Mouse (Mus musculus): ENCODE measurements around the gene Mrpl55. TPM values are rescaled to one million over a fixed set of nuclear protein-coding genes. Genes with fewer than 3 reads are reported as not detected.

The Mrpl55 gene
- total and polyA plus RNA-seq, 3 experiments = 68.5 to 75.5 TPM; not detected in 1

DNA sequence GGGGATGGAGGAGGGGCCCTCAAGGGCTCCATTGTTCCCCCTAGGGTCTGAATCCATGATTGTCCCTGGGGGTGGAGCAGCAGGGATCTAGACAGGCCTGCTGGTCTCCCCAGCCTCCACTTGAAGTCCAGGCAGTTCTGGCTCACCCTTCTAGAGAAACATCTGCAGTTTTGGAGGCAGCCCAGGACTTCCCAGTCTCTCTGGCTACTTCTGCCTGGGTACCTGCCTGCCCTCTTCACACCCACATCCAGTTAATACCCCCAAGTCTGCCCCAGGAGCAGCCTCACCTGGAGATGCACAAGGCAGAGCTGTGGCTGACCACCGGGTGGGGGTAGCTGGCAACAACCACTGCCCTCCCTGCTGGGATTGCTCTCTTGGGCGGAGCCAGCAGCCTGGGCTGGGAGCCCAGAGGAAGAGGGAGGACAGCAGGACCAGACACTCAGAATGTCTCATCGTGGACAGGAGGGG lies 19.4 kb upstream of the Mrpl55 start, which contains the start of gene Gjc2:
Gene Gjc2, minus strand, starts transcription at position 350 of the 468 bp plus-strand sequence.
- peaks cover 3 to 8% of the 10 kb centered on the region in 2 experiments; a peak in 3 of 4 replicates for H3K4me1 ChIP-seq (ENCODE audit: control insufficient read depth in 1 of 2, insufficient read depth in 2 of 2, low read length in 2 of 2)
- H3K9ac ChIP-seq (ENCODE audit: control insufficient read depth, low read depth, low read length, poor library complexity, severe bottlenecking) = no peak within 1 kb of the TSS
- no peak within 1 kb of the TSS for H3K27ac ChIP-seq (ENCODE audit: control insufficient read depth, low read depth, low read length)

DNA sequence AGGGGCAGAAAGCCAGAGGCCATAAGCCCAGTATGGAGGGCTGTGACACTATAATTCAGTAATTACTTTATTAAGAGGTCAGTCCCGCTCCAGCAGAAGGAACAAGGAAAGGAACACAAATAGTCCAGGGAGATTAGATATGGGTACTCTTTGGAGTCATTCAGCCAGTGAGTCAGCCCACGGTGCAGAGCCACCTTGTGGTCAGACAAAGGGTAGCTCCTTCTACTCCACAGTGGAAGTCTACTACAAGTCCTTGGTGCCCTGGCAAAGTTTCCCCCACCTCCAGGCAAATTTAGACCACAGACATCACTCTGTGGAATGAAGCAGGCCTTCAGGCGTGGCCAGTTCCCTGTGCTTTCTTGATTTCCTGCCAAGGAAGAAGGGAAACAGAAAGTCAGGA lies 18.5 kb upstream of the Mrpl55 start:
- H3K4me3 ChIP-seq (ENCODE audit: control insufficient read depth in 1 of 2, insufficient read depth in 1 of 2, low read depth in 2 of 2, low read length in 2 of 2) = no peak overlapping the region

More for the DNA sequence above, 19.4 kb upstream of the Mrpl55 start, which contains the start of gene Gjc2:
- Histone ChIP-seq H3K36me3 (ENCODE audit: control insufficient read depth in 1 of 2, insufficient read depth in 2 of 2, low read length in 2 of 2) (peaks cover 3 to 5% of the 10 kb centered on the region in 2 experiments; a peak in 3 of 4 replicates), H3K9me3 (replicated peaks; ENCODE audit: insufficient read depth, low read length) (no peaks in the 10 kb centered on the region), H3K79me2 (ENCODE audit: control insufficient read depth, insufficient read depth, low read length, poor library complexity) (no peaks in the 10 kb centered on the region), H3K4me3 (ENCODE audit: control insufficient read depth in 1 of 2, insufficient read depth in 1 of 2, low read depth in 2 of 2, low read length in 2 of 2) (no peak within 1 kb of the TSS), H3K27me3 (ENCODE audit: control insufficient read depth in 1 of 2, insufficient read depth in 2 of 2, low read length in 2 of 2) (no peaks in the 10 kb centered on the region)
- TF ChIP-seq POLR2A (IDR thresholded peaks at IDR 0.05; ENCODE audit: control insufficient read depth in 1 of 2, insufficient read depth in 1 of 2, low read depth in 1 of 2, low read length in 2 of 2, poor library complexity in 1 of 2) (0 out of 4 replicates have a peak, but pooled peaks of 1 of the 2 experiments have one; percentile 6), ETS1 (IDR thresholded peaks at IDR 0.05; ENCODE audit: low read depth, low read length) (no peak)
- DNase-seq (ENCODE audit: low read depth, low spot score) = no peak

DNA sequence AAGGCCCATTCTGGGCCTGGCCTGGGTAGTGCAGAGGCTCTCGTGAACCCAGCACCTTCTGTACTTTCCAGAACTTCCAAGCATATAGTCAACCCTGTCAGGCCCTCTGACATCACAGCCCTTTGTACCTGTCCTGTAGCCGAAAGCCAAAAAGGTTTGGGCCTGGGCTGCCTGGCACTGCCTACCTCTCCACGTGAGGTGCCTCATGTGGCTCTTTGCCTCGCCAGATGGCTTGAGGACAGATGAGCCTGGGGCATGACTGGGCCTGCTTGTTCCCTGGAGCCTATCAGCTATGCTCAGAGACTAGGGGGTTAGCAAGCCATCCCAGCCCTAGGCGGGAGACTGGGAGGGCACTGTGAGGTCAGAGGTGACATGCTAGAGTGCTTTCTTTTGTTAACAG lies 16.8 kb upstream of the Mrpl55 start:
- Histone ChIP-seq H3K27me3 (ENCODE audit: control insufficient read depth in 1 of 2, insufficient read depth in 2 of 2, low read length in 2 of 2) (no peaks in the 10 kb centered on the region), H3K4me3 (ENCODE audit: control insufficient read depth in 1 of 2, insufficient read depth in 1 of 2, low read depth in 2 of 2, low read length in 2 of 2) (no peak overlapping the region), H3K36me3 (ENCODE audit: control insufficient read depth in 1 of 2, insufficient read depth in 2 of 2, low read length in 2 of 2) (peaks cover 3 to 8% of the 10 kb centered on the region in 2 experiments; a peak in 3 of 4 replicates), H3K27ac (ENCODE audit: control insufficient read depth, low read depth, low read length) (no peak overlapping the region), H3K4me1 (ENCODE audit: control insufficient read depth in 1 of 2, insufficient read depth in 2 of 2, low read length in 2 of 2) (peaks cover 3 to 15% of the 10 kb centered on the region in 2 experiments; a peak in 3 of 4 replicates), H3K9me3 (replicated peaks; ENCODE audit: insufficient read depth, low read length) (no peaks in the 10 kb centered on the region), H3K79me2 (ENCODE audit: control insufficient read depth, insufficient read depth, low read length, poor library complexity) (peaks cover 14% of the 10 kb centered on the region), H3K9ac (ENCODE audit: control insufficient read depth, low read depth, low read length, poor library complexity, severe bottlenecking) (no peak overlapping the region)
- DNase-seq (ENCODE audit: low read depth, low spot score) = no peak
- TF ChIP-seq RAD21 (IDR thresholded peaks at IDR 0.05; ENCODE audit: low read depth, low read length) (no peak), CHD1 (IDR thresholded peaks at IDR 0.05; ENCODE audit: low read depth, low read length) (no peak), USF2 (IDR thresholded peaks at IDR 0.05; ENCODE audit: borderline replicate concordance in 1 of 2, insufficient read depth in 1 of 2, low read depth in 1 of 2, low read length in 2 of 2) (no peak), TCF12 (IDR thresholded peaks at IDR 0.05; ENCODE audit: low read depth, low read length) (no peak), ETS1 (IDR thresholded peaks at IDR 0.05; ENCODE audit: low read depth, low read length) (no peak), ELF1 (IDR thresholded peaks at IDR 0.05; ENCODE audit: low read depth, low read length) (no peak), POLR2A (IDR thresholded peaks at IDR 0.05; ENCODE audit: control insufficient read depth in 1 of 2, insufficient read depth in 1 of 2, low read depth in 1 of 2, low read length in 2 of 2, poor library complexity in 1 of 2) (no peak)

More for the DNA sequence above, 18.5 kb upstream of the Mrpl55 start:
- Histone ChIP-seq H3K9me3 (replicated peaks; ENCODE audit: insufficient read depth, low read length) (no peaks in the 10 kb centered on the region), H3K9ac (ENCODE audit: control insufficient read depth, low read depth, low read length, poor library complexity, severe bottlenecking) (no peak overlapping the region), H3K27ac (ENCODE audit: control insufficient read depth, low read depth, low read length) (no peak overlapping the region), H3K4me1 (ENCODE audit: control insufficient read depth in 1 of 2, insufficient read depth in 2 of 2, low read length in 2 of 2) (peaks cover 3 to 8% of the 10 kb centered on the region in 2 experiments; a peak in 3 of 4 replicates), H3K27me3 (ENCODE audit: control insufficient read depth in 1 of 2, insufficient read depth in 2 of 2, low read length in 2 of 2) (no peaks in the 10 kb centered on the region), H3K36me3 (ENCODE audit: control insufficient read depth in 1 of 2, insufficient read depth in 2 of 2, low read length in 2 of 2) (peaks cover 3 to 5% of the 10 kb centered on the region in 2 experiments; a peak in 3 of 4 replicates), H3K79me2 (ENCODE audit: control insufficient read depth, insufficient read depth, low read length, poor library complexity) (no peaks in the 10 kb centered on the region)
- TF ChIP-seq MXI1 (IDR thresholded peaks at IDR 0.05; ENCODE audit: low read depth, low read length) (no peak), TAL1 (IDR thresholded peaks at IDR 0.05; ENCODE audit: low read length) (no peak), ZC3H11A (IDR thresholded peaks at IDR 0.05; ENCODE audit: low read depth, low read length) (peak; percentile 77), EP300 (IDR thresholded peaks at IDR 0.05; ENCODE audit: low read depth in 1 of 2, low read length in 2 of 2) (no peak), TCF12 (IDR thresholded peaks at IDR 0.05; ENCODE audit: low read depth, low read length) (no peak; the same call in 1 of the 2 replicates), RAD21 (IDR thresholded peaks at IDR 0.05; ENCODE audit: low read depth, low read length) (peak; percentile 74), CTCF (IDR thresholded peaks at IDR 0.05 in 2 of 3, conservative IDR thresholded peaks at IDR 0.05 in 1 of 3; ENCODE audit: control insufficient read depth in 1 of 3, insufficient read depth in 1 of 3, low read depth in 2 of 3, low read length in 3 of 3, poor library complexity in 1 of 3, severe bottlenecking in 1 of 3) (peak; percentile 85 to 91 (median 85)), E2F4 (IDR thresholded peaks at IDR 0.05; ENCODE audit: borderline replicate concordance, low read depth, low read length) (no peak), HCFC1 (IDR thresholded peaks at IDR 0.05; ENCODE audit: low read depth, low read length) (no peak), SIN3A (IDR thresholded peaks at IDR 0.05; ENCODE audit: low read length) (peak; percentile 57; the same call in 1 of the 2 replicates), JUND (IDR thresholded peaks at IDR 0.05; ENCODE audit: low read depth, low read length) (no peak), POLR2AphosphoS5 (IDR thresholded peaks at IDR 0.05; ENCODE audit: borderline replicate concordance, low read depth, low read length) (no peak), SMC3 (IDR thresholded peaks at IDR 0.05; ENCODE audit: low read depth, low read length) (peak; percentile 97), BHLHE40 (IDR thresholded peaks at IDR 0.05; ENCODE audit: borderline replicate concordance, low read depth, low read length) (no peak), GATA1 (IDR thresholded peaks at IDR 0.05; ENCODE audit: low read depth, low read length) (peak; percentile 52), CHD2 (IDR thresholded peaks at IDR 0.05; ENCODE audit: low read length) (no peak), MAZ (IDR thresholded peaks at IDR 0.05; ENCODE audit: low read depth, low read length) (peak; percentile 23; the same call in 1 of the 2 replicates), RCOR1 (IDR thresholded peaks at IDR 0.05; ENCODE audit: low read depth, low read length) (no peak), MYB (IDR thresholded peaks at IDR 0.05; ENCODE audit: low read depth, low read length) (no peak), POLR2A (IDR thresholded peaks at IDR 0.05; ENCODE audit: control insufficient read depth in 1 of 2, insufficient read depth in 1 of 2, low read depth in 1 of 2, low read length in 2 of 2, poor library complexity in 1 of 2) (no peak), NELFE (IDR thresholded peaks at IDR 0.05; ENCODE audit: low read depth, low read length) (no peak), USF2 (IDR thresholded peaks at IDR 0.05; ENCODE audit: borderline replicate concordance in 1 of 2, insufficient read depth in 1 of 2, low read depth in 1 of 2, low read length in 2 of 2) (no peak)
- peak; percentile 79 for DNase-seq (ENCODE audit: low read depth, low spot score)
